In genomic region chr7:16843441-16844171, GRCm38 (mm10) we compare ENCODE assay signal across 8 mouse cellular contexts. TPM values are rescaled to one million over a fixed set of nuclear protein-coding genes. Genes with fewer than 3 reads are reported as not detected.
DNase-seq lines count a peak whose midpoint lies in the region; ATAC-seq and TF ChIP-seq lines count a peak whose summit lies in the region.

No protein-coding gene starts in this region.

- H3K9me3 ChIP-seq in forebrain, embryonic 12.5 days = no peaks in the 10 kb centered on the region
- H3K9me3 ChIP-seq in hindbrain, postnatal 0 days (ENCODE audit: low read length) = no peaks in the 10 kb centered on the region
- H3K9me3 ChIP-seq in liver, embryonic 13.5 days (replicated peaks) = no peaks in the 10 kb centered on the region

- H3K27ac ChIP-seq in forebrain, embryonic 12.5 days = peak overlapping the region; percentile 47
- H3K27ac ChIP-seq in hindbrain, postnatal 0 days = peak overlapping the region; percentile 58; the same call in 1 of the 2 replicates
- H3K27ac ChIP-seq in liver, embryonic 13.5 days = peak overlapping the region; percentile 70

- ATAC-seq in forebrain, embryonic 12.5 days (ENCODE audit: low FRiP score) = no peak
- no peak for ATAC-seq in hindbrain, postnatal 0 days
- peak; percentile 37 for ATAC-seq in liver, embryonic 13.5 days (ENCODE audit: low read depth)

- peaks cover 30% of the 10 kb centered on the region for H3K36me3 ChIP-seq in forebrain, embryonic 12.5 days (replicated peaks)
- peaks cover 20% of the 10 kb centered on the region for H3K36me3 ChIP-seq in hindbrain, postnatal 0 days (ENCODE audit: insufficient read depth, low read length)
- peaks cover 29% of the 10 kb centered on the region for H3K36me3 ChIP-seq in liver, embryonic 13.5 days

- H3K4me1 ChIP-seq in forebrain, embryonic 12.5 days = peaks cover 33% of the 10 kb centered on the region
- H3K4me1 ChIP-seq in hindbrain, postnatal 0 days (ENCODE audit: insufficient read depth, low read length) = peaks cover 11% of the 10 kb centered on the region; the same call in 1 of the 2 replicates
- peaks cover 58% of the 10 kb centered on the region for H3K4me1 ChIP-seq in liver, embryonic 13.5 days (replicated peaks)

- WGBS in forebrain, embryonic 12.5 days = 2% methylated on average over 33 of the region's 33 CpGs
- 2% methylated on average over 33 of the region's 33 CpGs for WGBS in hindbrain, postnatal 0 days
- under 1% methylated on average over 33 of the region's 33 CpGs for WGBS in liver, embryonic 13.5 days (ENCODE audit: insufficient replicate concordance)

- DNase-seq in spleen, adult 18-20 months = peak; percentile 58 to 66
- no peak for DNase-seq in spleen, adult 12 weeks (ENCODE audit: low spot score)
- DNase-seq in hindbrain, postnatal 0 days (ENCODE audit: low spot score) = no peak
- DNase-seq in liver, embryonic 13.5 days = no peak
- peak; percentile 29 to 37 for DNase-seq in natural killer cell, adult 2 months (ENCODE audit: low spot score in 2 of 2)
- DNase-seq in left cerebral cortex, adult 18-20 months (ENCODE audit: low spot score in 2 of 2) = no peak
- DNase-seq in layer of hippocampus, adult 9-10 months (ENCODE audit: low spot score) = no peak

- H3K4me2 ChIP-seq in forebrain, embryonic 12.5 days = peak overlapping the region; percentile 89
- peak overlapping the region; percentile 96 for H3K4me2 ChIP-seq in hindbrain, postnatal 0 days (ENCODE audit: low read depth, low read length)
- peak overlapping the region; percentile 100 for H3K4me2 ChIP-seq in liver, embryonic 13.5 days

- TF ChIP-seq CTCF in hindbrain, postnatal 0 days (IDR thresholded peaks at IDR 0.05; ENCODE audit: low read depth) = no peak

- H3K9ac ChIP-seq in forebrain, embryonic 12.5 days = peak overlapping the region; percentile 78
- peak overlapping the region; percentile 53 for H3K9ac ChIP-seq in hindbrain, postnatal 0 days (replicated peaks; ENCODE audit: low read length)
- H3K9ac ChIP-seq in liver, embryonic 13.5 days = peak overlapping the region; percentile 84

- peak overlapping the region; percentile 63 for H3K4me3 ChIP-seq in forebrain, embryonic 12.5 days (replicated peaks)
- peak overlapping the region; percentile 59 for H3K4me3 ChIP-seq in hindbrain, postnatal 0 days (ENCODE audit: low read length)
- peak overlapping the region; percentile 73 for H3K4me3 ChIP-seq in liver, embryonic 13.5 days (replicated peaks)

- 0 out of 2 replicates have a peak, but pooled peaks cover 5% of the 10 kb centered on the region for H3K27me3 ChIP-seq in forebrain, embryonic 12.5 days
- no peaks in the 10 kb centered on the region for H3K27me3 ChIP-seq in hindbrain, postnatal 0 days (ENCODE audit: insufficient read depth, low read length)
- H3K27me3 ChIP-seq in liver, embryonic 13.5 days = no peaks in the 10 kb centered on the region

RNA-seq across cellular contexts. Expression of gene Prkd2, which starts 0.9 kb away (rescaled TPM):
- polyA plus RNA-seq in forebrain, embryonic 12.5 days (2016; fragmentation: Nextera tagmentation; extraction: Ambion mirVana) = 10.0 and 10.9 TPM in 2 replicates
- total RNA-seq in hindbrain, postnatal 0 days (2014; rRNA removed) = 4.3 and 5.4 TPM in 2 replicates
- polyA plus RNA-seq in hindbrain, postnatal 0 days (2015; fragmentation: Nextera tagmentation; extraction: Ambion mirVana) = 4.3 and 4.8 TPM in 2 replicates
- polyA plus RNA-seq in liver, embryonic 13.5 days (2015; fragmentation: Nextera tagmentation; extraction: Ambion mirVana) = 2.7 and 3.5 TPM in 2 replicates
- total RNA-seq in left cerebral cortex, adult 18-20 months (2021) = 1 to 10 TPM; 5.6 to 7.8 TPM

RNA-seq across cellular contexts. Expression of gene Fkrp, which starts 27.1 kb away (rescaled TPM):
- 30.5 and 31.4 TPM in 2 replicates for polyA plus RNA-seq in forebrain, embryonic 12.5 days (2016; fragmentation: Nextera tagmentation; extraction: Ambion mirVana)
- total RNA-seq in hindbrain, postnatal 0 days (2014; rRNA removed) = 63.1 and 73.8 TPM in 2 replicates
- polyA plus RNA-seq in hindbrain, postnatal 0 days (2015; fragmentation: Nextera tagmentation; extraction: Ambion mirVana) = 45.2 and 45.4 TPM in 2 replicates
- 10.0 and 10.7 TPM in 2 replicates for polyA plus RNA-seq in liver, embryonic 13.5 days (2015; fragmentation: Nextera tagmentation; extraction: Ambion mirVana)
- total RNA-seq in left cerebral cortex, adult 18-20 months (2021) = 10 to 100 TPM; 51.3 to 56.2 TPM

RNA-seq across cellular contexts. Expression of gene Strn4, which starts 27.9 kb away (rescaled TPM):
- polyA plus RNA-seq in forebrain, embryonic 12.5 days (2016; fragmentation: Nextera tagmentation; extraction: Ambion mirVana) = 176 and 180 TPM in 2 replicates
- 234 and 248 TPM in 2 replicates for total RNA-seq in hindbrain, postnatal 0 days (2014; rRNA removed)
- polyA plus RNA-seq in hindbrain, postnatal 0 days (2015; fragmentation: Nextera tagmentation; extraction: Ambion mirVana) = 128 and 141 TPM in 2 replicates
- polyA plus RNA-seq in liver, embryonic 13.5 days (2015; fragmentation: Nextera tagmentation; extraction: Ambion mirVana) = 32.8 and 34.0 TPM in 2 replicates
- 100 to 1,000 TPM; 258 to 281 TPM for total RNA-seq in left cerebral cortex, adult 18-20 months (2021)

RNA-seq across cellular contexts. Expression of gene Dact3, which starts 31.5 kb away (rescaled TPM):
- 2.6 and 3.2 TPM in 2 replicates for polyA plus RNA-seq in forebrain, embryonic 12.5 days (2016; fragmentation: Nextera tagmentation; extraction: Ambion mirVana)
- 85.9 and 95.6 TPM in 2 replicates for total RNA-seq in hindbrain, postnatal 0 days (2014; rRNA removed)
- polyA plus RNA-seq in hindbrain, postnatal 0 days (2015; fragmentation: Nextera tagmentation; extraction: Ambion mirVana) = 7.2 TPM in 2 replicates
- polyA plus RNA-seq in liver, embryonic 13.5 days (2015; fragmentation: Nextera tagmentation; extraction: Ambion mirVana) = 0.15 and 0.17 TPM in 2 replicates
- total RNA-seq in left cerebral cortex, adult 18-20 months (2021) = 100 to 1,000 TPM; 186 to 201 TPM

RNA-seq across cellular contexts. Expression of gene Gng8, which starts 48.0 kb away (rescaled TPM):
- polyA plus RNA-seq in forebrain, embryonic 12.5 days (2016; fragmentation: Nextera tagmentation; extraction: Ambion mirVana) = 14.7 and 16.4 TPM in 2 replicates
- total RNA-seq in hindbrain, postnatal 0 days (2014; rRNA removed) = 4.1 TPM in 1 of 2 replicates, not detected in the other
- polyA plus RNA-seq in hindbrain, postnatal 0 days (2015; fragmentation: Nextera tagmentation; extraction: Ambion mirVana) = 0.62 and 4.7 TPM in 2 replicates
- polyA plus RNA-seq in liver, embryonic 13.5 days (2015; fragmentation: Nextera tagmentation; extraction: Ambion mirVana) = 0.67 and 0.81 TPM in 2 replicates
- 1 to 10 TPM; 2.9 to 3.4 TPM for total RNA-seq in left cerebral cortex, adult 18-20 months (2021)

Comparison
In these comparisons a context has a peak if more than half of its experiments do, and no peak if none do; other contexts are left out.
1. DNase-seq: peak in spleen, adult 18-20 months (2 of 2) and natural killer cell, adult 2 months (2 of 2); none in spleen, adult 12 weeks (single experiment), hindbrain, postnatal 0 days (single experiment), liver, embryonic 13.5 days (single experiment), left cerebral cortex, adult 18-20 months (0 of 2) and layer of hippocampus, adult 9-10 months (single experiment).
2. Peak in every context shown above with its lines, with median percentiles within 50 percentile points of each other: H3K27ac ChIP-seq, H3K4me2 ChIP-seq, H3K4me3 ChIP-seq and H3K9ac ChIP-seq.